Mouse (Mus musculus) 3134 (cell line): ENCODE measurements around the gene Mef2b.
A peak's percentile ranks its signal among the peaks of the same experiment; 100 is the strongest.
"Not testable (repeated sequence)": the region's sequence is repeated elsewhere in the genome, so short reads cannot be mapped to it uniquely, and the experiment has no call there.

ENCODE experiments used
- DNase-seq: peaks from one replicate; pipeline ENCODE4 v3.0.0-alpha.2; 2011; ENCODE audit warnings: low spot score; ENCODE audit not compliant: insufficient read length; ENCODE audit errors: extremely low read depth

Mef2b gene

GRCm38 (mm10) chr8:70215092-70215491, 75.6 kb downstream of the Mef2b start:
- no peak for DNase-seq

GRCm38 (mm10) chr8:70216161-70216560, 76.7 kb downstream of the Mef2b start:
- DNase-seq: not testable (repeated sequence)

GRCm38 (mm10) chr8:70216566-70216965, 77.1 kb downstream of the Mef2b start:
- DNase-seq: peak; percentile 69
